Mouse (Mus musculus): Measurements from ENCODE around the gene Ern1.

GRCm38 (mm10) chr11:106390757-106391156 is 96.9 kb downstream of the Ern1 start:
- TF ChIP-seq ZC3H11A (IDR thresholded peaks at IDR 0.05; ENCODE audit: borderline replicate concordance, low read depth, low read length) (no peak), ZNF384 (IDR thresholded peaks at IDR 0.05; ENCODE audit: low read depth, low read length) (no peak), MAFK (IDR thresholded peaks at IDR 0.05; ENCODE audit: insufficient read depth, low read depth, low read length) (no peak)
